Mouse (Mus musculus) midbrain, embryonic 13.5 days (tissue): ENCODE measurements around the gene Map3k19. TPM values are rescaled to one million over a fixed set of nuclear protein-coding genes. Genes with fewer than 3 reads are reported as not detected.

Experiments
- ATAC-seq: fragments of 200-750 bp; cut with Nextera tagmentation; 2 replicates; pipeline ENCODE4 v1.8.0; 2017; ENCODE audit warnings: mild to moderate bottlenecking, moderate TSS enrichment, moderate library complexity
- H3K27ac ChIP-seq: fragments of 300-500 bp; sonication (generic); 2 replicates; pipeline ENCODE4 v1.5.1; 2015; ENCODE audit warnings: inconsistent platforms, mild to moderate bottlenecking, moderate library complexity
- H3K27me3 ChIP-seq: fragments of 300-500 bp; sonication (generic); 2 replicates; pipeline ENCODE4 v1.6.1; 2015; ENCODE audit warnings: mild to moderate bottlenecking, inconsistent platforms
- H3K36me3 ChIP-seq: fragments of 300-500 bp; sonication (generic); 2 replicates; pipeline ENCODE4 v1.6.1; 2015; ENCODE audit warnings: mild to moderate bottlenecking, inconsistent platforms
- H3K4me1 ChIP-seq: fragments of 300-500 bp; sonication (generic); replicated peaks from 2 replicates; pipeline ENCODE4 v1.6.1; 2015; ENCODE audit warnings: inconsistent platforms
- H3K4me2 ChIP-seq: fragments of 300-500 bp; sonication (generic); replicated peaks from 2 replicates; pipeline ENCODE4 v1.6.1; 2015; ENCODE audit warnings: moderate library complexity, mild to moderate bottlenecking, inconsistent platforms
- H3K4me3 ChIP-seq: fragments of 300-500 bp; sonication (generic); replicated peaks from 2 replicates; pipeline ENCODE4 v1.5.1; 2015; ENCODE audit warnings: mild to moderate bottlenecking, inconsistent platforms
- H3K9ac ChIP-seq: fragments of 300-500 bp; sonication (generic); replicated peaks from 2 replicates; pipeline ENCODE4 v1.6.1; 2015; ENCODE audit warnings: mild to moderate bottlenecking, inconsistent platforms
- H3K9me3 ChIP-seq: fragments of 300-500 bp; sonication (generic); 2 replicates; pipeline ENCODE4 v1.6.1; 2016; ENCODE audit warnings: mild to moderate bottlenecking, inconsistent platforms
- WGBS: fragments of 180-500 bp; shearing (Covaris S2); methylation state at CpG from one replicate; pipeline ENCODE4 v1.1.7; 2015; 5-methylcytosine and 5-hydroxymethylcytosine counted together
- polyA plus RNA-seq: library from polyadenylated mRNA; unstranded; fragments of >200 nt; fragmentation: Nextera tagmentation; extraction: Ambion mirVana; gene quantifications from 2 replicates; pipeline ENCODE4 v1.2.1, GENCODE M21; 2015

Map3k19 gene
- polyA plus RNA-seq, 1 experiment from 2014 or later, result 0.17 TPM

DNA sequence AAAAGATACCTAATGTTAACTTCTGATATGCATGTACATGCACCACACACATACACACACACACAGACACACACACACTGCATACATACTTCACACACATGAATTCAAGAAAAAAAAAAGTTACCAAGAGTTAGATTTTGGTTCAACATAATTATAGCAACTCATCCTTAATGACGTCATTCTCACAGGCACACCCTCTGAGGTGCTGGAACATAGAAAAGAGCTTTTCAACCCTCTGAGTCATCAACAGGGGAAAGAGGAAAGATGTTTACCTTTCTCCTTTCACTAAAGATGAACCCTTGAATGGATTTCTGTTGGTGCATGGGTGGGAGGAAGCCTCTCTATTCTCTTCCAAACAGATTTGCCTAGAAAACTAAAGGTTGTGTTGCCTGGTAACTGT lies 16.2 kb downstream of the Map3k19 start:
- 74% methylated on average over 1 of the region's 1 CpGs for WGBS

DNA sequence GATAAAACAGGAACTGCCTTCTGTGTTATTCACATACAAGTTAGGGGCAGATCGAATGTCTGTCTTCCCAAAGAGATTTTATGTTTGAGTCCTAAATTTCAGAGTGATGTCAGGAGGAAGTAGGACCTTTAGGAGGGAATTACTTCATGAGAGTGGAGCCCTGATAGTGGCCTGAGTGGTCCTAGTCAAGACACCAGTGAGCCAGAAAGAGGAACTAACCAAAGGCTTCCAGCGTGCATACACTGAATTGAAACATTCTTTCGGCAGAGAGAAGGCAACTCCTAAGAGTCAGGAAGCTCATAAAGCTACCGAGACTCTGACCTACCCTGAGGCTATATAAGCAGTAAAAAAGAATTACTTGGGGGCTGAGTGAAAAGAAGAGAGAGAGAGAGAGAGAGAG lies 18.2 kb downstream of the Map3k19 start:
- H3K9me3 ChIP-seq, result no peaks in the 10 kb centered on the region
- WGBS, result 63% methylated on average over 4 of the region's 4 CpGs
- H3K4me3 ChIP-seq, result no peak overlapping the region
- no peak overlapping the region for H3K9ac ChIP-seq
- no peaks in the 10 kb centered on the region; the same call in 1 of the 2 replicates for H3K4me1 ChIP-seq
- H3K27ac ChIP-seq, result no peak overlapping the region
- ATAC-seq, result no peak
- H3K36me3 ChIP-seq, result no peaks in the 10 kb centered on the region
- no peak overlapping the region for H3K4me2 ChIP-seq
- H3K27me3 ChIP-seq, result no peaks in the 10 kb centered on the region

More for the DNA sequence above, 16.2 kb downstream of the Map3k19 start:
- Histone ChIP-seq H3K27ac (no peak overlapping the region), H3K4me3 (no peak overlapping the region), H3K36me3 (no peaks in the 10 kb centered on the region), H3K4me1 (no peaks in the 10 kb centered on the region; the same call in 1 of the 2 replicates), H3K9me3 (no peaks in the 10 kb centered on the region), H3K9ac (no peak overlapping the region), H3K27me3 (no peaks in the 10 kb centered on the region), H3K4me2 (no peak overlapping the region)
- ATAC-seq, result no peak

DNA sequence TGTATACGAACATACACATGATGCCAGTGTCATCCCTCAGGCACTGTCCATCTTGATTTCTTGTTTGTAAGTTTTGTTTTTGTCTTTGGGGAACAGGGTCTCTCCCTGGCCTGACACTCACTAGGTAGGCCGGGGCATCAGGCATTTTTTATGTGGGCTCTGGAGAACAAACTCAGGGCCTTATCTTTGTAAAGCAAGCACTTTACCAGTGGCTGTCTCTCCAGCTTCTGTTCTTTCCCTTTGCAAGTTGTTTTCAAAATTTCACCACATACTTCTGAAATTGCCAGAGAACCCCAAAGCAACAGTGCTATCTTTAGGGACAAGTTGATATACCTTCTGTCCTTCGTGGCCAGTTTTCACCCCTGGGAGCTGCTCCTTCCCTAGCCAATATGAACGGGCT lies 20.6 kb downstream of the Map3k19 start:
- Histone ChIP-seq H3K9ac (no peak overlapping the region), H3K27ac (no peak overlapping the region), H3K4me2 (no peak overlapping the region), H3K36me3 (no peaks in the 10 kb centered on the region), H3K4me3 (no peak overlapping the region), H3K4me1 (no peaks in the 10 kb centered on the region; the same call in 1 of the 2 replicates), H3K9me3 (no peaks in the 10 kb centered on the region), H3K27me3 (no peaks in the 10 kb centered on the region)
- 81% methylated on average over 4 of the region's 4 CpGs for WGBS
- ATAC-seq, result no peak

DNA sequence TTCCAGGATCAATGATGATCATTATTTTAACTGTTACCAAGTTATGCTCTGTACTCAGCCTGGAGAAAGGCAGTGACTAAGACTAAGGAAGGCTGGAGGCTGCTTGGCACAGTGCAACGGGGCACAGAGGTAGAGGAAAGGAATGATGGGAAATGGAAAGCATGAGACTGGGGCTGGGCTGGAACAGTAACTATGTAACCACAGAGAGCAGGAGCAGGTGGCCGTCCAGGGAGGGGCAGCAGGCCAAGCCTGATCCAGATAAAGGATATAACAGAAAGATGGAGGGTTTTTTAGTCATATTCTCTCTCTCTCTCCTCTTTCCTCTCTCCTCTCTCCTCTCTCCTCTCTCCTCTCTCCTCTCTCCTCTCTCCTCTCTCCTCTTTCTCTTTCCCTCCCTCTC lies 21.1 kb downstream of the Map3k19 start:
- Histone ChIP-seq H3K4me3 (no peak overlapping the region), H3K9ac (no peak overlapping the region), H3K4me1 (no peaks in the 10 kb centered on the region; the same call in 1 of the 2 replicates), H3K4me2 (no peak overlapping the region), H3K9me3 (no peaks in the 10 kb centered on the region), H3K36me3 (no peaks in the 10 kb centered on the region), H3K27ac (no peak overlapping the region), H3K27me3 (no peaks in the 10 kb centered on the region)
- no peak for ATAC-seq
- 55% methylated on average over 2 of the region's 2 CpGs for WGBS

DNA sequence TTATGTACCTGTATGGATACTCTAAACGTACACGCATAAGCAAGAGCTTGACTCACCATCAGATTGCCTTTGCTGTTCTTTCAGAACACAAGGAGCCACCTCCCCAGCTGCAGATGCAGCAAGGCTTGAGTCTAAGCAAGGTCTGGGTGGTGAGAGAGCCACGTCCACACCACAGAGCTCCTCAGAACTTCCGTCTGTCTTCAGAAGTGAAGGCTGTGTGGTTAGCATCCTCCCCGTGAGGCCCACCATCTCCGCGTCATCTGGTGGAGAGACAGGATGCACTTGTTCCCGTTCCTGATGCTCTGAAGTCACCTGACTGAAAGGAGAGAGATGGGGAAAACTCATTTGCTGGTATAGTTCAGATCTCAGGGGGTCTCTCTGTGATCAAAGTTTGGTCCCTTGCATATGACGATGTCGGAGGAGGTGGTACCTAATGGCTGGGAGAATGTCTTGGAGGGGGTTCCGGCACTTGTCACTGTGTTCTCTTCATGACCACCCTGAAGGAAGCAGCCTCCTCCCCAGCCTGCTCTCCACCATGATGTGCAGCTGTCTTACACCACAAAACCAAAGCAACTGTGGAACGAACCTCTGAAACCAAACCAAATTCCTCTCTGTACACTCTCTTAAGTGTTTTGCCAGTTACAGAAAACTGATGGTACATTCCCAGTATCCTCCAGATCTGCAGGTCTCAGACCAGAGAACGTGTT lies 24.5 kb downstream of the Map3k19 start:
- no peak for ATAC-seq
- H3K4me2 ChIP-seq, result no peak overlapping the region
- no peak overlapping the region for H3K9ac ChIP-seq
- H3K4me3 ChIP-seq, result no peak overlapping the region
- H3K9me3 ChIP-seq, result no peaks in the 10 kb centered on the region
- H3K27me3 ChIP-seq, result no peaks in the 10 kb centered on the region
- H3K36me3 ChIP-seq, result no peaks in the 10 kb centered on the region
- no peak overlapping the region for H3K27ac ChIP-seq
- 89% methylated on average over 13 of the region's 13 CpGs for WGBS
- no peaks in the 10 kb centered on the region; the same call in 1 of the 2 replicates for H3K4me1 ChIP-seq

DNA sequence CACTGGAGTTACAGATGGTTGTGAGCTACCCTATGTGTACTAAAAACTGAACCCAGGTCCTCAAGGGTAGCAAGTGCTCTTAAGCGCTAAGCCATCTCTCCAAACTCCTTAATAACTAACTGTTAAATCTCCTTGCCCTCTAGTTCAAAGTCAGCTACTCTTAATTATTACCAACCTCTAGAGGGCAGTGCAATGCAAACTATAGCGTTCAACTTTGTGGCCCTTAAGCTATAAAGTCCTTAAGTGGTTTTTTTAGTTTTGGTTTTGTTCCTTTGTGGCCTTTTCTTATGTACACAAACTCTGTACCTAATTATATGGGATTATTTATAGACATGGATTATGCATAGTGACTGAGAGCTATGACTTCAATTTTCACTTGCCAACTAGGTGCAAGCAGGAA lies 27.5 kb downstream of the Map3k19 start:
- no peak overlapping the region for H3K4me3 ChIP-seq
- WGBS, result 27% methylated on average over 2 of the region's 2 CpGs
- no peak overlapping the region for H3K27ac ChIP-seq
- H3K36me3 ChIP-seq, result no peaks in the 10 kb centered on the region
- no peak overlapping the region for H3K4me2 ChIP-seq
- H3K4me1 ChIP-seq, result no peaks in the 10 kb centered on the region
- no peaks in the 10 kb centered on the region for H3K9me3 ChIP-seq
- no peaks in the 10 kb centered on the region for H3K27me3 ChIP-seq
- no peak for ATAC-seq
- H3K9ac ChIP-seq, result no peak overlapping the region

DNA sequence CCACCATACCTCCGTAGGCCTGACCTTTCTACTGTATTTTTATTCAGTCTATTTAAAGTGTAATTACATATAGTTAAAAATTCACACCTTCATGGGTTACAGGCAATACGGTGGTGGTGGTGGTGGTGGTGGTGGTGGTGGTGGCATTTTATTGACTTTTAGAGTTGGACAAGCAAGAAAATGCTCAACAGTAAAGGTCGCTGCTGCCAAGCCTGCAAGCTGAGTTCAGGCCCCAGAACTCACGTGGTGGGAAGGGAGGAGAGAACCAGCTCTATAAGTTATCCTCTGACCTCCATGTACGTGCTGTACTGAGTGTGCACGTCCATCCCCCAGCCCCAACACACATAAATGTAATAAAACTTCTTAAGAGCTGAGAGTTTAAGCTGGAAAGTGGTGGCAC lies 38.5 kb downstream of the Map3k19 start:
- no peak for ATAC-seq
- 90% methylated on average over 6 of the region's 6 CpGs for WGBS
- H3K9ac ChIP-seq, result no peak overlapping the region

DNA sequence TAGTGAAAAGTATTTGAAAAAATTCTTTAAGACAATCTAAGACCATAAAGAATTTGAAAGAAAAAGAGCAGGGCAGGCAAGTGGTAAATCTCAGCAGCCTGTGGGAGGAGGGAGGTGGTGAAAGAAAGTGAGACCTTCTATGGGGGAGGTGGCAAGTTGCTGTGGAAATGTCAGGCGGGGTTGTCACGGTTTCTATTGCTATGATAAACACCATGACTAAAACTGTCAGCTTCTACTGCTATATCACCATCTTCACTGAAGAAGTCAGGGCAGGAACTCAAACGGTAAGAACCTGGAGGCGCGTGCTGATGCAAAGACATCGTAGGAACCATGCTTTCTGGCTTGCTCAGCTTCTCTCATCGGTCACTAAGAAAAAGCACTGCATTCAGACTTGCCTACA lies 41.9 kb downstream of the Map3k19 start:
- H3K4me1 ChIP-seq, result no peaks in the 10 kb centered on the region
- H3K27me3 ChIP-seq, result no peaks in the 10 kb centered on the region
- 60% methylated on average over 7 of the region's 7 CpGs for WGBS

More for the DNA sequence above, 38.5 kb downstream of the Map3k19 start:
- no peaks in the 10 kb centered on the region for H3K4me1 ChIP-seq
- H3K27me3 ChIP-seq, result no peaks in the 10 kb centered on the region
- H3K27ac ChIP-seq, result no peak overlapping the region
- no peaks in the 10 kb centered on the region for H3K36me3 ChIP-seq
- no peaks in the 10 kb centered on the region for H3K9me3 ChIP-seq
- H3K4me3 ChIP-seq, result no peak overlapping the region
- H3K4me2 ChIP-seq, result no peak overlapping the region

DNA sequence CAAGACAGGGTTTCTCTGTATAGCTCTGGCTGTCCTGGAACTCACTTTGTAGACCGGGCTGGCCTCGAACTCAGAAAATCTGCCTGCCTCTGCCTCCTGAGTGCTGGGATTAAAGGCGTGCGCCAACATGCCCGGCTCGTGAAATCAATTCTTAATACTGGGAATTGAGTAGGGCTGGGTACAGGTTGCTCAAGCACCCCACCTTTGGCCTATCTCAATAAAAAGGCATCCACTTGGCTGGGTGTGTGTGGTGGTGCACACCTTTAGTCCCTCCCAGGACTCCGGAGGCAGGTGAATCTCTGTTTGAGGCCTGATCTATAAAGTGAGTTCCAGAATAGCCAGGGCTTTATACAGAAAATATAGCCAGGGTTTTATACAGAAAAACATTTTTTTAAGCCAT lies 46.2 kb downstream of the Map3k19 start:
- no peak overlapping the region for H3K4me3 ChIP-seq
- WGBS, result 94% methylated on average over 7 of the region's 7 CpGs
- peaks cover 20% of the 10 kb centered on the region for H3K36me3 ChIP-seq
- no peak overlapping the region for H3K4me2 ChIP-seq
- no peak overlapping the region for H3K27ac ChIP-seq
- H3K27me3 ChIP-seq, result no peaks in the 10 kb centered on the region
- H3K9ac ChIP-seq, result no peak overlapping the region
- no peak for ATAC-seq
- H3K9me3 ChIP-seq, result no peaks in the 10 kb centered on the region
- no peaks in the 10 kb centered on the region for H3K4me1 ChIP-seq

More for the DNA sequence above, 41.9 kb downstream of the Map3k19 start:
- H3K27ac ChIP-seq, result no peak overlapping the region
- H3K4me2 ChIP-seq, result no peak overlapping the region
- H3K9me3 ChIP-seq, result no peaks in the 10 kb centered on the region
- H3K9ac ChIP-seq, result no peak overlapping the region
- no peak for ATAC-seq
- H3K36me3 ChIP-seq, result no peaks in the 10 kb centered on the region
- H3K4me3 ChIP-seq, result no peak overlapping the region

DNA sequence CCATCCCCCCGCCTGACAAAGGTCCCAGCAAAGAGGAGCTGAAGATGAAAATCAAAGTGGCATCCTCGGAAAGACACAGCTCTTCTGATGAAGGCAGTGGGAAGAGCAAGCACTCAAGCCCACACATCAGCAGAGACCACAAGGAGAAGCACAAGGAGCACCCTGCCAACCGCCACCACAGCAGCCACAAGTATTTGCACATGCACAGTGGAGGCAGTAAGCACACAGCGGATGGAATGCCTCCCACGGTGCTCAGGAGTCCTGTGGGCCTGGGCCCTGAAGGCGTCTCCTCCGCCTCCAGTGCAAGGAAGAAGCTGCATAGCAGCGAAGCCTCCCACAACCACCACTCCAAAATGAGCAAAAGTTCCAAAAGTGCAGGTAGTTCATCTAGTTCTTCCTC lies 51.9 kb downstream of the Map3k19 start:
- H3K27me3 ChIP-seq, result no peaks in the 10 kb centered on the region
- peaks cover 57% of the 10 kb centered on the region for H3K36me3 ChIP-seq
- H3K27ac ChIP-seq, result no peak overlapping the region
- no peaks in the 10 kb centered on the region for H3K9me3 ChIP-seq
- no peak overlapping the region for H3K4me3 ChIP-seq
- WGBS, result 89% methylated on average over 8 of the region's 8 CpGs
- no peaks in the 10 kb centered on the region for H3K4me1 ChIP-seq
- H3K4me2 ChIP-seq, result no peak overlapping the region
- H3K9ac ChIP-seq, result no peak overlapping the region
- ATAC-seq, result no peak

DNA sequence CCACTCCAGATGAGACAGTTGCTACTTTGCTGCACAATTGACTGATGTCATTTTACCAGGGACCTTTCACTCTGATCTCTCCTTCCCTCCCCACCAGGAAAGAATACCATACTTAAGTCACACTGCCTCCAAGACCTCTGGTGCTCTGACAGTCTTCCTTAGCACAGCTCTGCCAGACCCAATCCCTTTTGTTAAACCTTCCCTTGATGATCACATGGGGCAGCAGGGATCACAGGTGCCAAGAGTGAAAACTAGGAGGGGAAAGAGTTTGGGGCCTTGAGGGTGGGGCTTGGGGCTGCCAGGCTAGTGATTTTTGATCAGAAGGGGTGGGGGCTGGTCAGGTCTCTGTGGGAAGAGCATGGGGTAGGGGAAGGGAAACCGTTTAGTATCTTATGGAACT lies 58.1 kb downstream of the Map3k19 start:
- no peaks in the 10 kb centered on the region for H3K27me3 ChIP-seq
- no peak overlapping the region for H3K9ac ChIP-seq
- no peak for ATAC-seq
- H3K4me3 ChIP-seq, result no peak overlapping the region
- H3K9me3 ChIP-seq, result no peaks in the 10 kb centered on the region
- H3K4me1 ChIP-seq, result no peaks in the 10 kb centered on the region
- 82% methylated on average over 1 of the region's 1 CpGs for WGBS
- peaks cover 34% of the 10 kb centered on the region for H3K36me3 ChIP-seq
- H3K27ac ChIP-seq, result no peak overlapping the region
- no peak overlapping the region for H3K4me2 ChIP-seq

DNA sequence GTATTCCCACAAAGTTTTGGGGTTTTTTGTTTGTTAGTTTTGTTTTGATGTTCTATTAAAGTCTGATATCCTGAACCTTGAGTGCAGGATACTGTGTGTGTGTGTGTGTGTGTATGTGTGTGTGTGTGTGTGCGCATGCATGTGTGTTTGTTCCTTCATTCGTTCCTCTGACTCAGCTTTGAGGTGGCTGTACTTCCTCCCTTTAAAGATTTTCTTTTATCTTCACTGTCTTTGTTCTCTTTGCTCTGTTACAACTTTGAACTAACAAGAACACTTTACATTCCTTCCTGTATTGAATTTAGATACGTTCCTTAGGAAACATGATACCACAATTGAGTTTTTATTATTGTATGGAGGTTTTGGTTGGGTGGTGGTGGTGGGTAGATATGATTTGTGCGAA lies 58.5 kb downstream of the Map3k19 start:
- no peaks in the 10 kb centered on the region for H3K27me3 ChIP-seq
- WGBS, result 70% methylated on average over 4 of the region's 4 CpGs
- no peak for ATAC-seq
- H3K4me1 ChIP-seq, result no peaks in the 10 kb centered on the region
- H3K27ac ChIP-seq, result no peak overlapping the region
- no peak overlapping the region for H3K4me3 ChIP-seq
- H3K36me3 ChIP-seq, result peaks cover 31% of the 10 kb centered on the region
- no peak overlapping the region for H3K4me2 ChIP-seq
- H3K9me3 ChIP-seq, result no peaks in the 10 kb centered on the region
- no peak overlapping the region for H3K9ac ChIP-seq
